Mouse (Mus musculus) limb, embryonic 12.5 days (tissue): ENCODE results near the gene St14. TPM values are rescaled to one million over a fixed set of nuclear protein-coding genes. Genes with fewer than 3 reads are reported as not detected.
"Not testable (repeated sequence)": the region's sequence is repeated elsewhere in the genome, so short reads cannot be mapped to it uniquely, and the experiment has no call there.

Source experiments
- ATAC-seq: fragments of 200-750 bp; cut with Nextera tagmentation; 2 replicates; pipeline ENCODE4 v1.8.0; 2017; ENCODE audit warnings: low read depth, moderate TSS enrichment; ENCODE audit not compliant: insufficient number of reproducible peaks, insufficient read depth, low FRiP score, low TSS enrichment
- H3K27ac ChIP-seq: fragments of 300-500 bp; sonication (generic); 2 replicates; pipeline ENCODE4 v1.5.1; 2016; ENCODE audit warnings: mild to moderate bottlenecking, moderate library complexity
- H3K27me3 ChIP-seq: fragments of 300-500 bp; sonication (generic); 2 replicates; pipeline ENCODE4 v1.6.1; 2016; ENCODE audit warnings: mild to moderate bottlenecking, moderate library complexity
- H3K36me3 ChIP-seq: fragments of 300-500 bp; sonication (generic); 2 replicates; pipeline ENCODE4 v1.6.1; 2016; ENCODE audit warnings: mild to moderate bottlenecking, moderate library complexity
- H3K4me1 ChIP-seq: fragments of 300-500 bp; sonication (generic); replicated peaks from 2 replicates; pipeline ENCODE4 v1.6.1; 2016
- H3K4me2 ChIP-seq: fragments of 300-500 bp; sonication (generic); 2 replicates; pipeline ENCODE4 v1.6.1; 2016; ENCODE audit warnings: mild to moderate bottlenecking, moderate library complexity
- H3K4me3 ChIP-seq: fragments of 300-500 bp; sonication (generic); replicated peaks from 2 replicates; pipeline ENCODE4 v1.5.1; 2016; ENCODE audit warnings: mild to moderate bottlenecking
- H3K9ac ChIP-seq: fragments of 300-500 bp; sonication (generic); replicated peaks from 2 replicates; pipeline ENCODE4 v1.6.1; 2016; ENCODE audit warnings: mild to moderate bottlenecking, moderate library complexity
- H3K9me3 ChIP-seq: fragments of 300-500 bp; sonication (generic); 2 replicates; pipeline ENCODE4 v1.6.1; 2016; ENCODE audit warnings: mild to moderate bottlenecking, moderate library complexity
- WGBS: fragments of 180-500 bp; shearing (Covaris S2); methylation state at CpG from one replicate; pipeline ENCODE4 v1.1.7; 2016; 5-methylcytosine and 5-hydroxymethylcytosine counted together
- polyA plus RNA-seq: library from polyadenylated mRNA; unstranded; fragments of >200 nt; fragmentation: Nextera tagmentation; extraction: Ambion mirVana; gene quantifications from 2 replicates; pipeline ENCODE4 v1.2.1, GENCODE M21; 2016

Gene St14
- polyA plus RNA-seq, result 7.1 and 8.1 TPM in 2 replicates

DNA sequence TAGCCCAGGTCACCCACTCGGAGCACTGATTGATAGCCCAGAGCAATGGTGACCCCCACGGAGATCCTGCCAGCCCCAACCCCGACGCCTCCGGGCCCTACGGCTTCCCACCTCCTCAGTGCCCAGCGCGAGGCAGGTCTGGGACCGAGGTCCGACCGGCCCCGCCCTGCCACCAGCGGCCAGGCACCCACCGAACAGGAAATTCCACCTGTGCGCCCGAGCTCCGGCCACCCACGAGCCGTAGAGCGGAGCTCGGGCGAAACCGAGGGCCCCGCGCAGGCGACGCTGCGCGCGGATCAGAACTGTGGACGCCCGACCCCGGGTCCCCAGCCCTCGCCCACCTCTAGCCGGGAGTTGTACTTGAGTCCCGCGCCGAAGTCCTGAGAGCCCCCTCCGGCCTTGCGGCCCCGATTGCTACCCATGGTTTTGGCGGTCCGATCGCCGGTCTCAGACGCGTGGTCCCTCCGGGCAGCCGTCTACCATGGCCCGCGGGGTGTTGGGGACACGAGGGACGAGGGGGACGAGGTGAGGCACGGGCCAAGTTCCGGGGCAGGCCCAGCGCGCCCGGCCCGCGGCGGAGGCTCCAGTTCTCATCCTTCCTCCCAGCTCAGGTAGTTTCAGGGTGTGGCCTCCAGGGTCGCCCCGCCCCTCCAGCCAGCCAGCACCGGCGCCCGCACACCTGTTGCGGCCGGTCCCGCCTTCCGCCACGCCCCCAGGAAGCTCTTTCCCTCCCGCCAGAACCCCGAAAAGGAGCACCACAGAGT, at the start of gene St14:
Gene St14, minus strand, starts transcription at position 649 of the 764 bp plus-strand sequence.
- Histone ChIP-seq H3K27me3 (peaks cover 88% of the 10 kb centered on the region), H3K9ac (peak within 1 kb of the TSS; percentile 58), H3K9me3 (no peaks in the 10 kb centered on the region), H3K4me1 (peaks cover 18% of the 10 kb centered on the region), H3K4me2 (peak within 1 kb of the TSS; percentile 94), H3K27ac (no peak within 1 kb of the TSS), H3K4me3 (peak within 1 kb of the TSS; percentile 52), H3K36me3 (no peaks in the 10 kb centered on the region)
- WGBS, result under 1% methylated on average over 74 of the region's 74 CpGs
- 0 out of 2 replicates have a peak, but pooled peaks have one; percentile 39 for ATAC-seq

GRCm38 (mm10) chr9:31177692-31178091, 46.0 kb upstream of the St14 start:
- H3K4me1 ChIP-seq, result peaks cover 15% of the 10 kb centered on the region
- peaks cover 38% of the 10 kb centered on the region for H3K36me3 ChIP-seq
- H3K27ac ChIP-seq, result no peak overlapping the region
- ATAC-seq, result no peak
- no peak overlapping the region for H3K4me3 ChIP-seq
- H3K27me3 ChIP-seq, result no peaks in the 10 kb centered on the region
- no peak overlapping the region for H3K9ac ChIP-seq
- H3K4me2 ChIP-seq, result no peak overlapping the region
- WGBS, result 88% methylated on average over 6 of the region's 6 CpGs
- H3K9me3 ChIP-seq, result no peaks in the 10 kb centered on the region

GRCm38 (mm10) chr9:31176379-31177130, 44.9 kb upstream of the St14 start:
- no peak for ATAC-seq
- no peaks in the 10 kb centered on the region for H3K9me3 ChIP-seq
- H3K4me3 ChIP-seq, result no peak overlapping the region
- no peak overlapping the region for H3K4me2 ChIP-seq
- WGBS, result 92% methylated on average over 8 of the region's 8 CpGs
- no peaks in the 10 kb centered on the region for H3K27me3 ChIP-seq
- H3K9ac ChIP-seq, result no peak overlapping the region
- H3K36me3 ChIP-seq, result peaks cover 48% of the 10 kb centered on the region
- H3K4me1 ChIP-seq, result peaks cover 4% of the 10 kb centered on the region; the same call in 1 of the 2 replicates
- no peak overlapping the region for H3K27ac ChIP-seq

DNA sequence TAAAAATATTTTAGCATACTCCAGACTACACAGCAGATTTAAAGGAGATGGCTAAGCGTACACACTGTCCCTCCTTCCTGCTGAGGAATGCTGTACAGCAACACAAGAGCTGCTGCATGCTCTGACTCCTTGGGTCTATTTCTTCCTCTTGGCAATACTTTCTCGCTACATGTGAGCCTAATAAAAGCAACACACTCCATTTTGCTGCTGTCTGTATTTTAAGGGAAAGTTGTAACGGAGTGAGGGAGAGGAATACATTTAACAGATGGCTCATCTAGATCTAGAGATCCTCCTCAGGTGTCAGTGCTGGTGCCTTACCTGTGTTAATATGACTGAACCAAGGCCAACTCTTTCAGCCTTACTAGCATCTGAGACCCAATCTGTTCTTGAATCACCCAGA, 44.3 kb upstream of the St14 start:
- Histone ChIP-seq H3K9ac (no peak overlapping the region), H3K9me3 (no peaks in the 10 kb centered on the region), H3K36me3 (peaks cover 54% of the 10 kb centered on the region), H3K4me3 (no peak overlapping the region), H3K4me1 (no peaks in the 10 kb centered on the region), H3K27me3 (no peaks in the 10 kb centered on the region), H3K4me2 (no peak overlapping the region), H3K27ac (no peak overlapping the region)
- 83% methylated on average over 3 of the region's 3 CpGs for WGBS
- ATAC-seq, result no peak

DNA sequence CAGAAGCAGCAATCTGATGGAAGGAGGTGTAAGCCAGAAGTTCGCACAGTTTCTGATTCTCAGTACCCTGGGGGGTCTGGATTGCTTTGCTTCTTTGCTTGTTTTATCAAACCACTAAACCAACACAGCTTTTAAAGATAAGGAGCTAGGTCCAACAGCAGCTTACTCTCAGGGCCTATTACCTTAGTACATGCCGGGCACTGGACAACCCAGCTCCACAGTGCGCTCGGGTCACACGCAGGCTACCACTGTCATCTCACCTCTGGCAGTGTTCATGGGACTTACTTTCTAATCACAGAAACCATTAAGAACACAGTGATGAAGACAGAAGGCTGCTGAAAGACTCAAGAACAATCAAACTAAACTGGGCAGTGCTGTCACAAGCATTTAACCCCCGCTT, 43.7 kb upstream of the St14 start:
- Histone ChIP-seq H3K36me3 (peaks cover 56% of the 10 kb centered on the region), H3K9ac (no peak overlapping the region), H3K4me2 (no peak overlapping the region), H3K4me3 (no peak overlapping the region), H3K4me1 (no peaks in the 10 kb centered on the region), H3K27ac (no peak overlapping the region), H3K27me3 (no peaks in the 10 kb centered on the region), H3K9me3 (no peaks in the 10 kb centered on the region)
- 93% methylated on average over 6 of the region's 6 CpGs for WGBS
- no peak for ATAC-seq

GRCm38 (mm10) chr9:31168356-31169093, 36.9 kb upstream of the St14 start:
- Histone ChIP-seq H3K27me3 (no peaks in the 10 kb centered on the region), H3K27ac (no peak overlapping the region), H3K4me1 (no peaks in the 10 kb centered on the region), H3K9me3 (no peaks in the 10 kb centered on the region), H3K36me3 (peaks cover 73% of the 10 kb centered on the region), H3K4me2 (no peak overlapping the region), H3K4me3 (no peak overlapping the region), H3K9ac (no peak overlapping the region)
- 93% methylated on average over 22 of the region's 22 CpGs for WGBS
- ATAC-seq, result no peak

DNA sequence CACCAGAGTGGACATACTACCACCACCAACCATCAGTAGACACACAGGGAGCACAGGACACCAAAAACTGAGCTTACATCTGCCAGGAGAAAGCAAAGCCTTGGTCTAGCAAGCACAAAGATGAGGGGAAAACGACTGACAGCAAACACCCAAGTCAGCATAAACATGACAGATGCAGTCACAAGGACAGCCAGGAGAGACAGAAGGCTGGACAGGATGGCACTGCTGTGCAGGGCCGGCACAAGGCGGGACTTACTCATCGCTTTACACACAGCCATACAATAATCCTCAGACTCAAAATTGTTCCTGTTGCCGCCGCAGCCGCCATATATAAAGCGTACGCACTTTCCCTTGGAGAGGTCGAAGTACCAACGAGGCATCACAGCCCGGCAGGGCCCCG, 35.7 kb upstream of the St14 start:
- H3K9me3 ChIP-seq, result no peaks in the 10 kb centered on the region
- no peak for ATAC-seq
- H3K36me3 ChIP-seq, result peaks cover 82% of the 10 kb centered on the region
- no peaks in the 10 kb centered on the region for H3K27me3 ChIP-seq
- no peak overlapping the region for H3K9ac ChIP-seq
- H3K4me2 ChIP-seq, result no peak overlapping the region
- H3K4me3 ChIP-seq, result no peak overlapping the region
- H3K27ac ChIP-seq, result no peak overlapping the region
- no peaks in the 10 kb centered on the region for H3K4me1 ChIP-seq
- 92% methylated on average over 13 of the region's 13 CpGs for WGBS

GRCm38 (mm10) chr9:31165505-31165904, 33.9 kb upstream of the St14 start:
- not testable (repeated sequence) for H3K4me3 ChIP-seq, H3K4me1 ChIP-seq
- 87% methylated on average over 3 of the region's 3 CpGs for WGBS

GRCm38 (mm10) chr9:31163327-31163726, 31.7 kb upstream of the St14 start:
- Histone ChIP-seq H3K27ac (no peak overlapping the region), H3K27me3 (no peaks in the 10 kb centered on the region), H3K9ac (no peak overlapping the region), H3K9me3 (no peaks in the 10 kb centered on the region), H3K4me3 (no peak overlapping the region), H3K4me1 (no peaks in the 10 kb centered on the region), H3K4me2 (no peak overlapping the region), H3K36me3 (peaks cover 93% of the 10 kb centered on the region)
- 90% methylated on average over 1 of the region's 1 CpGs for WGBS
- no peak for ATAC-seq

More at GRCm38 (mm10) chr9:31165505-31165904, 33.9 kb upstream of the St14 start:
- not testable (repeated sequence) for H3K27ac ChIP-seq, H3K9me3 ChIP-seq, ATAC-seq, H3K4me2 ChIP-seq, H3K27me3 ChIP-seq, H3K9ac ChIP-seq
- H3K36me3 ChIP-seq, result peaks cover 84% of the 10 kb centered on the region

DNA sequence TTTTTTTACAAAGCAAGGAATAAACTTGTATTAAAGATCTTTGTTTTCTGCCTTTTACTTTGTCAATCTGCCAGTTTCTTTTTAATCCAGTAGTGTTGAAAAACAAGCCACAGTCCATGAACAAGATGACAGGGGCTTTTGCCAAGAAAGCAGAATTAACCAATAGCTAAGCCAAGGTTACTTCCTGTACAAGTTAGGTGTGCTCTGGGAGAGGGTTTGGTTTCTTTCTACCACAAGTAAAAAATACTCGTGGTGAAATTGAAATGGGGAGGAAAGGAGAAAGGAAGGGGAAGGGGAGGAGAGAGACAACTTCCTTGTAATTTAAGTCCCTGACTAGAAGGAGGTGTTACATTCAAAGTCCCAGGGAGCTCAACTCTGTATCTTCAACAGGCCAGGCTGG, 31.3 kb upstream of the St14 start:
- ATAC-seq, result no peak
- WGBS, result 64% methylated on average over 1 of the region's 1 CpGs
- peaks cover 92% of the 10 kb centered on the region for H3K36me3 ChIP-seq

DNA sequence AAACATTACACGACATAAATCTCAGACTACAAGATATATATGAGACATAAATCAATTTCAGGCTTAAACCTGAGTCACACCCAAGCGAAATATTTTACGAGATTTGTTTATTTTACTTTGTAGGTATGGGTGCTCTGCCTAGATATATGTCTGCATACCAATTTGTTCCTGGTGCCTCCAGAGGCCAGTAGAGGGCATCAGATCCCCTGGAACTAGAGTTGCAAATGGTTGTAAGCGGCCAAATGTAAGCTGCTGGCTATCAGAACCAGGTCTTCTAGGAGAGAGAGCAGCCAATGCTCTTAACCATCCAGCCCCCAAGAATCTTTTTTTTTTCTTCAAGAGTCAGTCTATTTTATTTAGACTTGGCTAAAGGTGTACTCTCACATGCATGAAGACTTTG, 28.3 kb upstream of the St14 start:
- Histone ChIP-seq H3K9me3 (no peaks in the 10 kb centered on the region), H3K4me2 (no peak overlapping the region), H3K9ac (no peak overlapping the region), H3K27me3 (no peaks in the 10 kb centered on the region), H3K4me1 (no peaks in the 10 kb centered on the region), H3K27ac (no peak overlapping the region), H3K36me3 (peaks cover 96% of the 10 kb centered on the region), H3K4me3 (no peak overlapping the region)
- no peak for ATAC-seq
- 86% methylated on average over 4 of the region's 4 CpGs for WGBS

More for the DNA sequence above, 31.3 kb upstream of the St14 start:
- Histone ChIP-seq H3K4me1 (no peaks in the 10 kb centered on the region), H3K9ac (no peak overlapping the region), H3K4me3 (no peak overlapping the region), H3K27me3 (no peaks in the 10 kb centered on the region), H3K9me3 (no peaks in the 10 kb centered on the region), H3K4me2 (no peak overlapping the region), H3K27ac (no peak overlapping the region)
